In the genomic region with DNA sequence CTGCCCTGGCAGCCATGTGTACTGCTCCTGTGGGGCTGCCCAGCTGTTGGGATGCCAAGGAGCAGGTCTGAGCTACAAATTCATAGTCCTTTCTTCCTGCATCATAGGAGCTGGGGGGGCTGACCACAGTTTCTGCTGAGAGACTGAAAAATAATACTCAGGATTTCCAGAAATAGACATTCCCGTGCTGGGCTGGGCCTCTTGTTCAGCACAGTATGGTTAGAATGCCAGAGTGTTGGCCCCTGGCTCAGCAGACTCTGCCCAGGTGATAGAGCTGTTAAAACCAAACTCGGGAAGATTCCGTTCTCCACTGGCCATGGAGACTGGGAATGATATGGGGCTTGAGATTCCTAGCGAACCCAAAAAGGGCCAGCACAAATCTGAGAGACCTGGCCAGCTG, we compare ENCODE assay signal across 23 mouse cellular contexts. TPM values are rescaled to one million over a fixed set of nuclear protein-coding genes. Genes with fewer than 3 reads are reported as not detected.
DNase-seq lines count a peak whose midpoint lies in the region; ATAC-seq and TF ChIP-seq lines count a peak whose summit lies in the region.
"Had no signal": no experiment of that assay in that cellular context is flagged by ENCODE, and none has a peak within 500 bp of the region (broad histone marks: within the 10 kb centered on the region; RNA-seq: fewer than 3 reads in every experiment).

No protein-coding gene starts in this region.

- ATAC-seq in heart, embryonic 13.5 days (ENCODE audit: extremely low read depth, insufficient number of reproducible peaks, low FRiP score, low TSS enrichment), result 0 out of 2 replicates have a peak, but pooled peaks have one; percentile 25
- no peak for ATAC-seq in heart, embryonic 11.5 days (replicated peaks; ENCODE audit: insufficient number of reproducible peaks, low FRiP score, low TSS enrichment)
- ATAC-seq in lung, postnatal 0 days, result peak; percentile 62
- no peak for ATAC-seq in megakaryocyte, adult 5-6 weeks (ENCODE audit: poor library complexity, severe bottlenecking)
- ATAC-seq: forebrain, embryonic 14.5 days had no signal

- peaks cover 7% of the 10 kb centered on the region; the same call in 1 of the 2 replicates for H3K4me1 ChIP-seq in heart, embryonic 13.5 days
- H3K4me1 ChIP-seq in heart, embryonic 11.5 days (ENCODE audit: control insufficient read depth, insufficient read depth, low read length), result no peaks in the 10 kb centered on the region
- H3K4me1 ChIP-seq in lung, postnatal 0 days (ENCODE audit: insufficient read depth, low read depth, low read length), result no peaks in the 10 kb centered on the region
- H3K4me1 ChIP-seq: embryonic facial prominence, embryonic 13.5 days; embryonic facial prominence, embryonic 15.5 days; forebrain, embryonic 12.5 days had no signal

- no peak overlapping the region for H3K27ac ChIP-seq in heart, embryonic 13.5 days (replicated peaks)
- no peak overlapping the region for H3K27ac ChIP-seq in heart, embryonic 11.5 days (ENCODE audit: low read depth, low read length)
- peak overlapping the region; percentile 62 for H3K27ac ChIP-seq in lung, postnatal 0 days (ENCODE audit: low read length)
- H3K27ac ChIP-seq: embryonic facial prominence, embryonic 13.5 days; embryonic facial prominence, embryonic 15.5 days; forebrain, embryonic 10.5 days; forebrain, embryonic 12.5 days had no signal

- WGBS in heart, embryonic 13.5 days, result 58% methylated on average over 4 of the region's 4 CpGs
- WGBS in heart, embryonic 11.5 days (ENCODE audit: insufficient replicate concordance), result 72% methylated on average over 4 of the region's 4 CpGs
- 59% methylated on average over 4 of the region's 4 CpGs for WGBS in lung, postnatal 0 days

- no peak overlapping the region for H3K4me2 ChIP-seq in heart, embryonic 13.5 days
- no peak overlapping the region for H3K4me2 ChIP-seq in heart, embryonic 11.5 days
- 0 out of 2 replicates have a peak overlapping the region, but pooled peaks have one; percentile 6 for H3K4me2 ChIP-seq in lung, postnatal 0 days (replicated peaks; ENCODE audit: low read depth, low read length)
- H3K4me2 ChIP-seq: embryonic facial prominence, embryonic 13.5 days; embryonic facial prominence, embryonic 15.5 days; forebrain, embryonic 12.5 days had no signal

- no peak for TF ChIP-seq CTCF in lung, postnatal 0 days (IDR thresholded peaks at IDR 0.05)

- peak; percentile 70 for TF ChIP-seq EP300 in lung, postnatal 0 days (IDR thresholded peaks at IDR 0.05)

- no peak overlapping the region for H3K9ac ChIP-seq in heart, embryonic 13.5 days
- no peak overlapping the region for H3K9ac ChIP-seq in heart, embryonic 11.5 days (ENCODE audit: low read depth, low read length)
- H3K9ac ChIP-seq in lung, postnatal 0 days (replicated peaks; ENCODE audit: low read depth), result no peak overlapping the region
- H3K9ac ChIP-seq: embryonic facial prominence, embryonic 13.5 days; embryonic facial prominence, embryonic 15.5 days; forebrain, embryonic 12.5 days had no signal

- DNase-seq in lung, postnatal 0 days (ENCODE audit: low spot score), result peak; percentile 30
- no peak for DNase-seq in lung, postnatal 4 days
- DNase-seq in lung, postnatal 36 days, result peak; percentile 38
- no peak for DNase-seq in lung, postnatal 14 days
- DNase-seq: adrenal gland, adult 2 months; adrenal gland, postnatal 10 days; adrenal gland, postnatal 25 days; cerebellum, adult 11 months; cerebellum, adult 18-20 months; cerebellum, adult 8-10 months; cerebellum, adult 9-11 months; cerebellum, postnatal 14 days; cerebellum, postnatal 36 days; embryo, embryonic 11 days had no signal

- no peak overlapping the region for H3K4me3 ChIP-seq in heart, embryonic 13.5 days
- no peak overlapping the region for H3K4me3 ChIP-seq in heart, embryonic 11.5 days (ENCODE audit: low read depth, low read length)
- H3K4me3 ChIP-seq in lung, postnatal 0 days (ENCODE audit: low read depth, low read length), result no peak overlapping the region
- H3K4me3 ChIP-seq: embryonic facial prominence, embryonic 13.5 days; embryonic facial prominence, embryonic 15.5 days; erythroblast, embryonic 14.5 days; forebrain, embryonic 10.5 days; forebrain, embryonic 12.5 days had no signal

- no peaks in the 10 kb centered on the region for H3K27me3 ChIP-seq in heart, embryonic 13.5 days (replicated peaks)
- no peaks in the 10 kb centered on the region for H3K27me3 ChIP-seq in heart, embryonic 11.5 days (ENCODE audit: control insufficient read depth, insufficient read depth, low read length)
- no peaks in the 10 kb centered on the region for H3K27me3 ChIP-seq in lung, postnatal 0 days (replicated peaks; ENCODE audit: insufficient read depth, low read length)
- H3K27me3 ChIP-seq: embryonic facial prominence, embryonic 13.5 days; embryonic facial prominence, embryonic 15.5 days; forebrain, embryonic 12.5 days had no signal

- no peaks in the 10 kb centered on the region for H3K36me3 ChIP-seq in heart, embryonic 13.5 days
- H3K36me3 ChIP-seq in heart, embryonic 11.5 days (ENCODE audit: control insufficient read depth, insufficient read depth, low read length), result no peaks in the 10 kb centered on the region
- no peaks in the 10 kb centered on the region for H3K36me3 ChIP-seq in lung, postnatal 0 days (ENCODE audit: insufficient read depth, low read length)

- H3K9me3 ChIP-seq in heart, embryonic 13.5 days, result no peaks in the 10 kb centered on the region
- H3K9me3 ChIP-seq in heart, embryonic 11.5 days (replicated peaks; ENCODE audit: control insufficient read depth, low read length), result no peaks in the 10 kb centered on the region
- H3K9me3 ChIP-seq in lung, postnatal 0 days (ENCODE audit: low read length), result no peaks in the 10 kb centered on the region
- H3K9me3 ChIP-seq: embryonic facial prominence, embryonic 13.5 days; embryonic facial prominence, embryonic 15.5 days; forebrain, embryonic 10.5 days; forebrain, embryonic 12.5 days had no signal

RNA-seq across cellular contexts. Expression of gene Stk36, which starts 24.8 kb away (rescaled TPM):
- polyA plus RNA-seq in heart, embryonic 13.5 days (2015; fragmentation: Nextera tagmentation; extraction: Ambion mirVana), result 2.8 and 3.5 TPM in 2 replicates
- 4.3 and 4.6 TPM in 2 replicates for polyA plus RNA-seq in heart, embryonic 11.5 days (2014; fragmentation: Nextera tagmentation; extraction: Ambion mirVana)
- 12.5 and 16.3 TPM in 2 replicates for polyA plus RNA-seq in lung, postnatal 0 days (2015; fragmentation: Nextera tagmentation; extraction: Ambion mirVana)
- 1.8 TPM in 1 of 2 replicates, not detected in the other for total RNA-seq in megakaryocyte, adult 5-6 weeks (2015)
- not detected in 2 replicates for total RNA-seq in megakaryocyte, adult 5-6 weeks (2017)
- polyA plus RNA-seq: erythroblast, embryonic 14.5 days had no signal

RNA-seq across cellular contexts. Expression of gene Rnf25, which starts 24.9 kb away (rescaled TPM):
- polyA plus RNA-seq in heart, embryonic 13.5 days (2015; fragmentation: Nextera tagmentation; extraction: Ambion mirVana), result 23.7 and 24.5 TPM in 2 replicates
- 6.0 and 6.1 TPM in 2 replicates for polyA plus RNA-seq in heart, embryonic 11.5 days (2014; fragmentation: Nextera tagmentation; extraction: Ambion mirVana)
- polyA plus RNA-seq in lung, postnatal 0 days (2015; fragmentation: Nextera tagmentation; extraction: Ambion mirVana), result 26.6 and 26.9 TPM in 2 replicates
- 24.5 and 27.6 TPM in 2 replicates for total RNA-seq in megakaryocyte, adult 5-6 weeks (2015)
- total RNA-seq in megakaryocyte, adult 5-6 weeks (2017), result 38.1 and 41.3 TPM in 2 replicates

RNA-seq across cellular contexts. Expression of gene Ttll4, which starts 35.5 kb away (rescaled TPM):
- 8.0 and 9.1 TPM in 2 replicates for polyA plus RNA-seq in heart, embryonic 13.5 days (2015; fragmentation: Nextera tagmentation; extraction: Ambion mirVana)
- 15.8 and 21.4 TPM in 2 replicates for polyA plus RNA-seq in heart, embryonic 11.5 days (2014; fragmentation: Nextera tagmentation; extraction: Ambion mirVana)
- polyA plus RNA-seq in lung, postnatal 0 days (2015; fragmentation: Nextera tagmentation; extraction: Ambion mirVana), result 4.2 and 4.7 TPM in 2 replicates
- 9.3 and 10.1 TPM in 2 replicates for total RNA-seq in megakaryocyte, adult 5-6 weeks (2015)
- 9.4 and 12.2 TPM in 2 replicates for total RNA-seq in megakaryocyte, adult 5-6 weeks (2017)

RNA-seq across cellular contexts. Expression of gene Bcs1l, which starts 38.0 kb away (rescaled TPM):
- 20.5 and 21.7 TPM in 2 replicates for polyA plus RNA-seq in heart, embryonic 13.5 days (2015; fragmentation: Nextera tagmentation; extraction: Ambion mirVana)
- polyA plus RNA-seq in heart, embryonic 11.5 days (2014; fragmentation: Nextera tagmentation; extraction: Ambion mirVana), result 22.0 and 26.7 TPM in 2 replicates
- 7.1 and 8.3 TPM in 2 replicates for polyA plus RNA-seq in lung, postnatal 0 days (2015; fragmentation: Nextera tagmentation; extraction: Ambion mirVana)
- total RNA-seq in megakaryocyte, adult 5-6 weeks (2015), result 9.8 and 9.9 TPM in 2 replicates
- 8.3 and 10.9 TPM in 2 replicates for total RNA-seq in megakaryocyte, adult 5-6 weeks (2017)

RNA-seq across cellular contexts. Expression of gene Zfp142, which starts 38.0 kb away (rescaled TPM):
- polyA plus RNA-seq in heart, embryonic 13.5 days (2015; fragmentation: Nextera tagmentation; extraction: Ambion mirVana), result 4.9 and 5.1 TPM in 2 replicates
- 5.7 and 6.6 TPM in 2 replicates for polyA plus RNA-seq in heart, embryonic 11.5 days (2014; fragmentation: Nextera tagmentation; extraction: Ambion mirVana)
- polyA plus RNA-seq in lung, postnatal 0 days (2015; fragmentation: Nextera tagmentation; extraction: Ambion mirVana), result 2.7 and 3.1 TPM in 2 replicates
- 14.5 and 16.2 TPM in 2 replicates for total RNA-seq in megakaryocyte, adult 5-6 weeks (2015)
- 6.2 and 7.2 TPM in 2 replicates for total RNA-seq in megakaryocyte, adult 5-6 weeks (2017)

Comparison
In these comparisons a context has a peak if more than half of its experiments do, and no peak if none do; other contexts are left out.
1. ATAC-seq: peak in heart, embryonic 13.5 days (single experiment) and lung, postnatal 0 days (single experiment); none in heart, embryonic 11.5 days (single experiment) and megakaryocyte, adult 5-6 weeks (single experiment).
2. DNase-seq: peak in lung, postnatal 0 days (single experiment) and lung, postnatal 36 days (single experiment); none in lung, postnatal 4 days (0 of 2) and lung, postnatal 14 days (single experiment).